Mouse (Mus musculus): ENCODE measurements around the gene Etnk1.

DNA sequence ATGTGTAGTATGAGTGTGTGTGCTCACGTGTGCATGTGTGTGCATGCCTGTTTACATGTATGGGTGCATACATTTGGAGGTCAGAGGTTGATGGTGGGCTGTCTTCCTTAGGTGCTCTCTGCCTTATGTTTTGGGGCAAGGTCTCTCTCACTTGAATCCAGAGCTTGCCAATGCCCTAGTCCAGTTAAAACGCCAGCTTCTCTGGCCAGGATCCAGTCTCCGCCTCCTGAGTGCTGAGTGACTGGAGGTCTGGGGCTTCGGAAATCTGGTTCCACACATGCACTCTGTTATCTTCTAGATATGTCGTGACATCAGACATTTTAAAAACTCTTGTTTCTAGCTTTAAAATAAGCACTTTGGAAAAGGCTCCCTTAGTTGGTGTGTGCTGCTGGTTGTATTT is 61.7 kb downstream of the Etnk1 start:
- TF ChIP-seq CTCF (IDR thresholded peaks at IDR 0.05; ENCODE audit: low read depth, low read length), result no peak
- no peak for TF ChIP-seq POLR2A (IDR thresholded peaks at IDR 0.05; ENCODE audit: borderline replicate concordance, low read depth, low read length)

Data from bone marrow macrophage, adult 2 months (primary cell).